Mouse (Mus musculus) fibroblast of lung, adult 2 months (primary cell): ENCODE measurements around the gene Rint1.

Source experiments
- DNase-seq: peaks from one replicate; pipeline ENCODE4 v3.0.0-alpha.2; 2011; ENCODE audit warnings: low read depth

Gene Rint1

GRCm38 (mm10) chr5:23787536-23788389, at the start of gene Rint1:
TSS of gene Rint1 (plus strand) at chr5:23787711.
- peak; percentile 84 for DNase-seq

GRCm38 (mm10) chr5:23743261-23743660, 44.2 kb upstream of the Rint1 start:
- no peak for DNase-seq

- DNase-seq = no peak
Measured at GRCm38 (mm10) chr5:23749882-23750281, 37.6 kb upstream of the Rint1 start.

- no peak for DNase-seq
Measured at GRCm38 (mm10) chr5:23755591-23755990, 31.9 kb upstream of the Rint1 start.

- DNase-seq = no peak
Measured at GRCm38 (mm10) chr5:23756368-23756767, 31.1 kb upstream of the Rint1 start.

GRCm38 (mm10) chr5:23758633-23759032, 28.9 kb upstream of the Rint1 start:
- peak; percentile 50 for DNase-seq

GRCm38 (mm10) chr5:23762531-23762930, 25.0 kb upstream of the Rint1 start:
- no peak for DNase-seq

- no peak for DNase-seq
Measured at GRCm38 (mm10) chr5:23764557-23764956, 23.0 kb upstream of the Rint1 start.

- no peak for DNase-seq
Measured at GRCm38 (mm10) chr5:23771105-23771504, 16.4 kb upstream of the Rint1 start.

- DNase-seq = no peak
Measured at GRCm38 (mm10) chr5:23774186-23774585, 13.3 kb upstream of the Rint1 start.

GRCm38 (mm10) chr5:23780516-23780915, 7.0 kb upstream of the Rint1 start:
- no peak for DNase-seq

- DNase-seq = no peak
Measured at GRCm38 (mm10) chr5:23781172-23781571, 6.3 kb upstream of the Rint1 start.

- DNase-seq = no peak
Measured at GRCm38 (mm10) chr5:23782051-23782810, 5.3 kb upstream of the Rint1 start.

- DNase-seq = peak; percentile 67
Measured at GRCm38 (mm10) chr5:23782931-23783877, 4.3 kb upstream of the Rint1 start, which contains the start of gene Pus7. TSS of gene Pus7 (minus strand) at chr5:23783711.

- no peak for DNase-seq
Measured at GRCm38 (mm10) chr5:23788390-23788830, 899 bp downstream of the Rint1 start.

- no peak for DNase-seq
Measured at GRCm38 (mm10) chr5:23789078-23789612, 1.6 kb downstream of the Rint1 start.

GRCm38 (mm10) chr5:23792726-23793125, 5.2 kb downstream of the Rint1 start:
- DNase-seq = no peak

- no peak for DNase-seq
Measured at GRCm38 (mm10) chr5:23814841-23815240, 27.3 kb downstream of the Rint1 start.

GRCm38 (mm10) chr5:23816681-23817080, 29.2 kb downstream of the Rint1 start:
- no peak for DNase-seq

GRCm38 (mm10) chr5:23822306-23822705, 34.8 kb downstream of the Rint1 start:
- no peak for DNase-seq

- no peak for DNase-seq
Measured at GRCm38 (mm10) chr5:23824171-23824733, 36.7 kb downstream of the Rint1 start.
